Mouse (Mus musculus) E14TG2a.4 (cell line): Measurements from ENCODE around the gene Golga4.

Source experiments
- H3K27me3 ChIP-seq: 2 replicates; pipeline ENCODE4 v1.6.1; 2014; ENCODE audit warnings: low read length, control low read depth; ENCODE audit not compliant: insufficient read depth
- H3K36me3 ChIP-seq: 2 replicates; pipeline ENCODE4 v1.6.1; 2014; ENCODE audit warnings: low read length, control low read depth; ENCODE audit not compliant: insufficient read depth
- H3K4me1 ChIP-seq: replicated peaks from 2 replicates; pipeline ENCODE4 v1.6.1; 2014; ENCODE audit warnings: low read depth, low read length, control low read depth
- H3K4me3 ChIP-seq: replicated peaks from 2 replicates; pipeline ENCODE4 v1.5.1; 2014; ENCODE audit warnings: mild to moderate bottlenecking, low read length
- H3K9me3 ChIP-seq: 2 replicates; pipeline ENCODE4 v1.6.1; 2014; ENCODE audit warnings: low read length, control low read depth
- CTCF ChIP-seq: conservative IDR thresholded peaks from 2 replicates; pipeline ENCODE4 v1.5.1; 2014; ENCODE audit warnings: low read length
- NANOG ChIP-seq: IDR thresholded peaks from 2 replicates; pipeline ENCODE4 v1.6.1; 2014; ENCODE audit warnings: borderline replicate concordance, low read length, mixed read lengths
- POU5F1 ChIP-seq: IDR thresholded peaks from 2 replicates; pipeline ENCODE4 v1.6.1; 2014; ENCODE audit warnings: low read length, borderline replicate concordance

Gene Golga4

DNA sequence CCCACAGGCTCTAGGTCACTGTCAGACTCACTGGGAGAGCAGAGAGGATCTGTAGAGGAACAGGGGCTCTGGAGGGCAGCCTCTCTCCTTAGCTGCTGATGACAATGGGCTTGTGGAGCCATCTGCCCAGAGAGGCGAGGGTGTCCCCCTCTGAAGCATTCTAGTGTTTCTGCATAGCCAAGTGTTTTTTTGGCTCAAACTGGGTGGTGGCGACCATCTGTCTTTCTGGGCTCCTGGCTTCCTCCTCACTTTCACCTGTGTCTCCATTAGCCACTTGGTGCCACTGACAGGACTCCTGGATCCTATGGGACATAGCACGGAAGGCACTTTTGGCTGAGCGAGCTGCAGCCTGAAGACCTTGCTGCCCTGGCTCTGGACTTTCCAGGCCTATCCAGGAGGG lies 65.6 kb downstream of the Golga4 start:
- Histone ChIP-seq H3K4me1 (peaks cover 3% of the 10 kb centered on the region), H3K9me3 (no peaks in the 10 kb centered on the region), H3K27me3 (no peaks in the 10 kb centered on the region), H3K4me3 (no peak overlapping the region), H3K36me3 (peaks cover 94% of the 10 kb centered on the region)
- TF ChIP-seq NANOG (no peak), POU5F1 (no peak), CTCF (no peak)

DNA sequence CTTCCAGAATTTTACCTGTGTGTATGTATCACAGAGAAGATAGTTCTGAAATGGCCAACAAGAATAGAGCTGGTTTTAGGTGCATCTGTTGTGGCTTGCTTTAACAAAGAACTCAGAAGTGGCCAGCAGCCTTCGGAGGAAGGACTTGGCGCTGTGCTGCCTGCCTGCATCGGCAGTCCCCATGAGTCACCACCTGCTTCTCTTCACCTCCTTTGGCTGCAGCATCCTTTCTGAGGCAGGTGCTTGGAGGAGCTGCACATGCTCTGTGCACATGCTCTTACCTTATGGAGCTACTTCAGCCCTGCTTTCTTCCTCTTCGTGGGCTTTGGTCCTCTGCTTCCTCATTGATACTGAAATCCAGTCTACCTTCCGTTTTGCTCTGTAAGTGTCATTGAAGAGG lies 68.8 kb downstream of the Golga4 start:
- no peaks in the 10 kb centered on the region for H3K4me1 ChIP-seq
- peaks cover 93% of the 10 kb centered on the region for H3K36me3 ChIP-seq
- no peaks in the 10 kb centered on the region for H3K9me3 ChIP-seq
- H3K4me3 ChIP-seq: no peak overlapping the region
- TF ChIP-seq POU5F1 (no peak), CTCF (no peak), NANOG (no peak)
- no peaks in the 10 kb centered on the region for H3K27me3 ChIP-seq

DNA sequence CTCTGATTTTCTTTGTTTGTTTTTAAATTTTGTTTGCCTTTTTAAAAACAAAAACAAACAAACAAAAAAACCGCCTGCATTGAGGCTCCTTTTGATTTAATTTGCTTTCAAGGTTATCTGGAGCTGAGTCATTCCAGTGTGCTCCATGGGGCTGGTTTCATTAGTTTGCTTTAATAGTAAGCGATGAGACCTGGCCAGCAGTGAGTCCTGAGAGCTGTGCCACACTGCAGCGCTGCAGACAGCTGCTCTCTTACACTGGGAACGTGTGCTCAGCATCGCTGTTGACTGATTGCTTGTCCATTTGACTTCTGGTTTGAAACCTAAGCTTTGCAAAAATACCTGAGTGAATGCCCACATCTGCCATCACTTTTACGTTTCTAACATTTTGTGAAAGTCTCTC lies 74.3 kb downstream of the Golga4 start:
- no peak overlapping the region for H3K4me3 ChIP-seq
- H3K27me3 ChIP-seq: no peaks in the 10 kb centered on the region
- H3K4me1 ChIP-seq: peaks cover 28% of the 10 kb centered on the region
- peaks cover 79% of the 10 kb centered on the region for H3K36me3 ChIP-seq
- H3K9me3 ChIP-seq: no peaks in the 10 kb centered on the region
- TF ChIP-seq NANOG (no peak), POU5F1 (no peak), CTCF (no peak)

DNA sequence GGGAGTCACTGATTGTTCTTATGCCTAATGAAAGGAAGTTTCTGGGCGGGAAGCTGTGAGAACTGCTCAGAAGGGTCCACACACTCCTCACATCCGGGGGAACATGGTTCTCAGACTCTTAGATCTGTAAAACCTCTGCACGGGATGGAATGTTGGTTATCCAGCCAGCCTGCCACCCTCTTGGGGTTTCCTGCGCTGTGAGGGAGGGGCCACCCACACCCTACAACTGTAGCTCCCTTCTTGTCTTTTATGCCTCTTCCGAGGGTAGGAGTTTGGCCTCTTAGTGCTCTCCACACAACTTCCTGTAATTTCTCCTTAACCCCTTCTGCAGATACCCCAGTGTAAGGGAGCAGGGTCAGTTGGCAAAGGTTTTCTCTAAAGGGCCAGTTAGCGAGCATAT lies 76.7 kb downstream of the Golga4 start:
- TF ChIP-seq NANOG: no peak
- no peak for TF ChIP-seq POU5F1
- TF ChIP-seq CTCF: no peak
- H3K4me3 ChIP-seq: no peak overlapping the region
- H3K27me3 ChIP-seq: no peaks in the 10 kb centered on the region
- peaks cover 61% of the 10 kb centered on the region for H3K36me3 ChIP-seq
- H3K4me1 ChIP-seq: peaks cover 37% of the 10 kb centered on the region
- H3K9me3 ChIP-seq: no peaks in the 10 kb centered on the region

DNA sequence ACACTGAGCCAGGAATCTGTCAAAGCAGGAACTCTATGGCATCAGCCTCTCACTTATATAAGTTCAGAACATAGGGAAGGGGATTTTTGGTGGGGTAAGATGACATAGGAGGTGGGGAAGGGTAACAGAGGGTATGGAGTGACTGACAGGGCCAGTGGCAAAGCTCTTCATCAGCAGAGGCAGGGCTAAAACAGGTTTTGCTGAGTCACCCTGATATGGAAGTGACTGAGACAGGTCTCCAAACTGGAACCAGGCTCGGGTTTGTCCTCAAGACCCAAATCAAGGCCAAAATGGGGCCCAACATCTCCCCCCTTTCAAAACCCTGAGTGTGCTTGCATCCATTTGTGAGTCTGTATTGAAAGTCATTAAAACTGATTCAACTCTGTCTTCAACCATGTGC lies 78.8 kb downstream of the Golga4 start:
- Histone ChIP-seq H3K36me3 (peaks cover 42% of the 10 kb centered on the region), H3K4me3 (no peak overlapping the region), H3K27me3 (no peaks in the 10 kb centered on the region), H3K4me1 (peaks cover 46% of the 10 kb centered on the region), H3K9me3 (no peaks in the 10 kb centered on the region)
- TF ChIP-seq POU5F1 (no peak), NANOG (no peak), CTCF (no peak)

DNA sequence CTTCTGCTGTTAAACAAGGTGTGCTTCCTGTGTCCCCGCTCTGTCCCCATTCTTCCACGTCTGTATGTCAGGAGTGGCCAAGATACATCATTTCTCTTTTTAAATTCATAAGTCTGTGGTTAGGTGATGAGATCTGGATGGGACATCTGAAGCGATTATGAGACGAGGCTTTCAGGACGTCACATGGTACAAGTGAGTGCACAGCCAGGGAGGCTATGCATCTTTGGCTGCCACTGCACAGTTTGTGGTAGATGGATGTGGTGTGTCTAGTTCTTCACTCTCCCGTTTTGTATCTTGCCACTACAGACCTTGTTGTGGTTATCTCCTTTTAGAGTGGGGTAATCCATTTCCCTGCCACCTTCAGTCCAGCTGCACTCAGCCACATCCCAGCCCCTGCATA lies 79.9 kb downstream of the Golga4 start:
- Histone ChIP-seq H3K4me3 (no peak overlapping the region), H3K4me1 (peaks cover 39% of the 10 kb centered on the region), H3K27me3 (no peaks in the 10 kb centered on the region), H3K9me3 (no peaks in the 10 kb centered on the region), H3K36me3 (peaks cover 31% of the 10 kb centered on the region)
- TF ChIP-seq CTCF (no peak), POU5F1 (no peak), NANOG (no peak)

DNA sequence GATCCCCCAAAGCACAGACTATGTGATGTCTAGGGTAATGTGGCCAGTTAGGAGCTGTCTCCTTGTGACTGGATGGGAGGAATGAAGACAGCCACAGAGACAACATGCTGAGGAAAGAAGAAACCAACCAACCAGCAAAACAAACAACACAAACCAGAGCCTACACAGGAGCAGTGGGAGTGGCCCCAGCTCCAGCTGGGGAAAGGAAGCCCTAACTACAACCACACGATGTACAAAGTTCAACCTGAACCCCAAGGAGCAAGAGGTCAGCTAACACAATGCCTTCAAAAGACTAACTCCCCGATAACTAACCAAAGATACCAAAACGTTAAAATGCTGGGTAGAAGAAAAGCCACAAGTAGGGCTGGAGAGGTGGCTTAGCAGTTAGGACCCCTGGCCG lies 81.0 kb downstream of the Golga4 start:
- H3K27me3 ChIP-seq: no peaks in the 10 kb centered on the region
- H3K4me3 ChIP-seq: no peak overlapping the region
- TF ChIP-seq NANOG (no peak), POU5F1 (no peak), CTCF (no peak)
- H3K36me3 ChIP-seq: peaks cover 20% of the 10 kb centered on the region
- peaks cover 39% of the 10 kb centered on the region for H3K4me1 ChIP-seq
- no peaks in the 10 kb centered on the region for H3K9me3 ChIP-seq

DNA sequence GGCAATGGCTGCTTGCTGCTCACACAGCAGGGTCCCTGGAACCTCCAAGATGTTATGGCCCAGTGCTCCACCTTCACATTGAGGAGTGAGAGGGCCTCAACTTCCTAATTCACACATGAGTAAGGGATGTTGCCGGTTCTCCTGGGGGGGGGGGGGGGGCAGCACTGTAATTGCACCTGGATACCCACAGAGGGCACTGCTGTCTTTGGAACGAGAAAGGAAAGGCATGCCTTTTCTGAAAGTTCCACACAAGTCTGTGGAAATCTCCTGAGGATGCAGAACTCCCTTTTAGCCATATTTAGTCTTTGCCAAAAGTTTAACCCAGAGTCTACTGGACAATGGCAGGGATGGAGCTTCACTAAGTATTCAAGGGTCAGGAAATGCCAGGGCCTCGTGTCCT lies 83.2 kb downstream of the Golga4 start:
- Histone ChIP-seq H3K27me3 (no peaks in the 10 kb centered on the region), H3K4me1 (peaks cover 51% of the 10 kb centered on the region), H3K36me3 (peaks cover 6% of the 10 kb centered on the region; the same call in 1 of the 2 replicates), H3K4me3 (no peak overlapping the region), H3K9me3 (no peaks in the 10 kb centered on the region)
- TF ChIP-seq CTCF (peak; percentile 40), POU5F1 (no peak)

DNA sequence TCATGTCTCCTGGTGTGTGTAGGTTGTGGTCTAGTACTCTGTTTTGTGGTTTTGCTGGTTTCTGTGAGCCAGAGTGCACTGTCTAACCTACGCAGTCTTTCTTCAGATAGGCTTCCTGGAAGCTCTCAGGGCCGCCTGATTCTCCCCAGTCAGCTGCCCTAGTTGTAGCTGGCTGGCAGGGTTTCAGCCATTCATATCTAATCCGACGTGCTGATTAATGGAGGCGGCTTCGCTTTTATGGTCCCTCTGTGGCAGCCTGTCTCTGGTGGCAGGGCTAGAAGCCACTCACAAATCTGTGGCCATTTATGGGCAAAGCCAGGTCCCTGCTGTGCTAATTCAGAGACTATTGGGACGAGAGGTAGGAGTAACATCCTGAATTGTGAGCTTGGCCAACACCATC lies 84.2 kb downstream of the Golga4 start:
- Histone ChIP-seq H3K4me1 (peaks cover 41% of the 10 kb centered on the region), H3K36me3 (peaks cover 6% of the 10 kb centered on the region; the same call in 1 of the 2 replicates), H3K9me3 (no peaks in the 10 kb centered on the region), H3K27me3 (peaks cover 3% of the 10 kb centered on the region; the same call in 1 of the 2 replicates), H3K4me3 (no peak overlapping the region)
- no peak for TF ChIP-seq NANOG
- TF ChIP-seq POU5F1: no peak
- TF ChIP-seq CTCF: no peak
